Mouse (Mus musculus): ENCODE measurements around the gene Gm525. TPM values are rescaled to one million over a fixed set of nuclear protein-coding genes. Genes with fewer than 3 reads are reported as not detected.

Gm525 gene
- polyA plus RNA-seq (2017; shearing (Covaris generic)): not detected

GRCm38 (mm10) chr11:89073541-89073940 lies at the start of gene Gm525:
Gene Gm525, plus strand, starts transcription at chr11:89073841.

GRCm38 (mm10) chr11:89066750-89067149 lies 6.9 kb upstream of the Gm525 start, which contains the start of gene Dgke:
Gene Dgke, minus strand, starts transcription at chr11:89066850.

Other genes starting within 250 kb of the Gm525 start
- gene Akap1, start 209.3 kb upstream of the Gm525 start, polyA plus RNA-seq (2017; shearing (Covaris generic)): 1 to 10 TPM in 1 of 2 experiments, under 1 TPM in 1; 0.87 to 2.0 TPM
- 10 to 100 TPM; 11.6 to 30.5 TPM for gene Scpep1, start 118.4 kb upstream of the Gm525 start, polyA plus RNA-seq (2017; shearing (Covaris generic))
- gene Elobl, start 106.9 kb upstream of the Gm525 start, polyA plus RNA-seq (2017; shearing (Covaris generic)): not detected
- gene Coil, start 103.6 kb upstream of the Gm525 start, polyA plus RNA-seq (2017; shearing (Covaris generic)): 10 to 100 TPM in 1 of 2 experiments, 1 to 10 TPM in 1; 8.8 to 12.6 TPM
- gene Trim25, start 74.5 kb upstream of the Gm525 start, polyA plus RNA-seq (2017; shearing (Covaris generic)): 10 to 100 TPM; 37.0 to 47.1 TPM
- 1 to 10 TPM; 8.8 to 9.4 TPM for gene Dgke, start 7.0 kb upstream of the Gm525 start, polyA plus RNA-seq (2017; shearing (Covaris generic))
- gene Nog, start 228.5 kb downstream of the Gm525 start, polyA plus RNA-seq (2017; shearing (Covaris generic)): not detected

Measured in activated CD4-positive, CD25-positive, alpha-beta regulatory T cell (primary cell).